Mouse (Mus musculus): Measurements from ENCODE around the gene Rasal2.

Rasal2 gene

DNA sequence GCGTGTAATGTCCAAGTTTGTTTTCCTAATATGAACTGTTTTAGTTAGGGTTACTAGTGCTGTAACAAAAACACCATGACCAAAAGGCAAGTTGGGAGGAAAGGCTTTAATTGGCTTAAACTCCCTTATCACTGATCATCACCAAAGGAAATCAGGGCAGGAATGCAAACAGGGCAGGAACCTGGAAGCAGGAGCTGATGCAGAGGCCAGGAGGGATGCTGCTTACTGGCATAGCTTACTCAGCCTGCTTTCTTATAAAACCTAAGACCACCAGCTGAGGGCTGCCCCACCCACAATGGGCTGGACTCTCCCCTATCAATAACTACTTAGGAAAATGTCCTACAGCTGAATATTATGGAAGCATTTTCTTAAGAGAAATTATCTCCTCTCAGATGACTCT is 65.7 kb downstream of the Rasal2 start:
- DNase-seq (ENCODE audit: extremely low read depth, insufficient read length, low spot score): no peak

DNA sequence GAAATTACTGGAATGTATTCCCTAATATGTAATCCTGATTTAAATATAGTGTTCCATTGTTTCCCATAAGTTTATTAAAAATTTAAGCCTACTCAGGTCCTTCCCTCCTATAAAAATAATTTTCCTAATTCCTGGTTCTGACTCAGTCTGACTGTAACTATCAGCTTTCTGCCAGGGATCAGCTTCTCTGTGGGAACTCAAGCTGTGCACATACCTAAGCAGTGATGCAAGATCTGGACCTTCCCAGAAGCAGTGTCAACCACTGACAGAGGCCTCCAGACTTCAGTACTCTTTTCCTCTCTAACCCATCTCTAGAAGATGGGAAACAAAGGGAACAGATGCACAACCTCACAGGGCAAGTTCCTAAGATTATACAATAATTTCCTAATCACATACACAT is 68.9 kb downstream of the Rasal2 start:
- peak; percentile 60 for DNase-seq (ENCODE audit: extremely low read depth, insufficient read length, low spot score)

DNA sequence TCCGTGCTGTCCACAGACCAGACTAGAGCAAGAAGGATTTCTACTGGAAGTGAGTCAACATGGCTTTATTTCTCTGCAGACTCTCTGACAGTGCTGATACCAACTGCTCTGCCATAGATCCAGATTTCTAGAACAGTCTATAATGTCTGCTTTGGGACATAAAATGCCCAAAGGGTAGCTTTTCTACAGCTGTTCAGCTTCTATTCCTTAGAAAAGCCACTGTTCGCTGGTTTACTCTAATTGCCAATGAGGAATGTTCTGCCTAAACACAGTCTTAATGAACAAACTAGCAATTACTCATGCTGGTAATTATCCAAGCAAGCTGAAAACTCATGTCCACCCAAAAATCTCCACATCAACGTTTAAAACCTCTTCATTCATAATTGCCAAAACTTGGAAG is 77.6 kb downstream of the Rasal2 start:
- no peak for DNase-seq (ENCODE audit: extremely low read depth, insufficient read length, low spot score)

DNA sequence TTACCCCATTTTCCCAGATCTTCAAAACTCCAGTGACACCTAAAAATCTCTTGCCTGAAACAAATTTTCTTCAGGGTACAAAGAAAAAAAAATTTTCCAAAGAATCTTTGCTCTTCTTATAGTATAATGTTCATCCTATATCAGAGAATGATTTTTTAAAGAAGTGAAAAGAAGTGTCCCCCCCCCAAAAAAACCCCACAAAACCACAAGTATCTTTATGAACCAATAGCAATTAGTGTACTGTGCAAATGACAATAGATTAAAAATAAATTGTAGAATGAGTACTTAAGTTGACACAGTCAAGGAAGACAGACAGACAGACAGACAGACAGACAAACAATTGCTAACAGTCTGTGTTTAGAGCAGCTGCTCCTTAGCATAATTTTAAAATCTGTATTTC is 84.3 kb downstream of the Rasal2 start:
- no peak for DNase-seq (ENCODE audit: extremely low read depth, insufficient read length, low spot score)

DNA sequence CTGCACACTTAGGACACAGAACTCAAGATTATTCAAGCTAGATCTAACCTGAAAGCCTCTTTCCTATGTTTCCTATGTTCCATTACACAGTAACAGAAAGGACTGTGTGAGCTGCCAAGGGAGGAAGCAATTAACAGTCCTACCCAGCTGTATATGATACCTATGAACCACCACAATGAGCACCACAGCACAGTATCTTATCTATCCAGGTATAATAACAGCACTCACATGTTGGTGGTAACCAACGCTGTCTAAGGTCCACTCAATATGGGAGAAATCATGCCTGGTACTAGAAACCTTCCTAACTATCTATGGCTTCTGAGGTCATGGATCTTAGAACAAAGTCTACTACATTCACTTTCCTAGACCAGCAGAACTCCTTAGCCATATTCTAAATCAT is 89.3 kb downstream of the Rasal2 start:
- DNase-seq (ENCODE audit: extremely low read depth, insufficient read length, low spot score): no peak

DNA sequence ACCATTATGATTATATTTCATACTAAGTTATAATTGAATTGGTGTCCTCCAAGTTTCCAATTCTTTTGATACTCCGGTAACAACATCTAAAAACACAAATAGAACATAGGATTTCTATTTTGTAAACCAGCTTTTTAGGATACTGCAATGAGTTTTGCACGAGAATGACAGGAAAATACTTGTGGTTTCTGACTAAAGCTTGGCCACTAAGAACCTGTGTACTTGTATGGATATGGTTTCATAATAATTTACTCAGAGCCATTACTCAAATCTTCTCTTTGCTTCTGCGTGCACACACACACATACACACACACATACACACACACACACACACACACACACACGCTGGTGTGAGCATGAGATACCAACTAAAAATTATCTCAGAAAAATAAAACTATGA is 93.5 kb downstream of the Rasal2 start:
- peak; percentile 39 for DNase-seq (ENCODE audit: extremely low read depth, insufficient read length, low spot score)

DNA sequence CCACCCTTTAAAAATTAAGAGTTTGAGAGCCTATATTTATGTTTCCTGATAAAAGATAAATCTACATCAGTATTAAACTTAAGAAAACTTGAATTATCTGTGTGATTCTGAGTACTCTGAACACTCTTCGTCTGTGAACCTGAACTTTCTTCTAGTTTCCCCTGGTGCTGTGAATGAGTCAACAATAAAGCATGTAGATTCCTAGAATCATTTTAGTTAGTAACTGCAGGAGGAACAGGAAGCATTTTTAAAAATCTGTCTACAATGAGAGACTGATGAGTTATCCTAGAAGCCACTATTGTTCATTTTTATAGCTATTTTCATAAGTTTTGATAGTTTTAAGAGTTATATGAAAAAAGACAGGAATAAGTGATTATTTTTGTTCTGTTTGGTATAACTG is 111.1 kb downstream of the Rasal2 start:
- peak; percentile 13 for DNase-seq (ENCODE audit: extremely low read depth, insufficient read length, low spot score)

DNA sequence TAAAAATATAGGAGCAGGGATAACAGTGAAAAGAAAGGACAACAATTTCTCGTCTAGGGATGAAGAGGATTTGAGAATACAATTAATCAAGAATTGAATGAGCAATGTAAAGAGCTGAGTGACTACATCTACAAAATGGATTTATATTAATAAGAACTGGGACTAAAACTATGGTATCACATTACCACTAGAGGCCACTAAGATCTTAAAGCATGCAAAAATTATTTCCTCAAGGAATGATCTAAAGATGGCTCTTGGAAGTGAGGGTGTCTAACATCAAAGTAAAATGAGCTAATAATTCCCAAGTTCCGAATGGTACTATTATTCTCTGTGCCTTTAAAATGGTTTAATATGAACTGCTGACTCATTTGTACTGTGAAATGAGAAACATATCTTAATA is 112.8 kb downstream of the Rasal2 start:
- DNase-seq (ENCODE audit: extremely low read depth, insufficient read length, low spot score): no peak

DNA sequence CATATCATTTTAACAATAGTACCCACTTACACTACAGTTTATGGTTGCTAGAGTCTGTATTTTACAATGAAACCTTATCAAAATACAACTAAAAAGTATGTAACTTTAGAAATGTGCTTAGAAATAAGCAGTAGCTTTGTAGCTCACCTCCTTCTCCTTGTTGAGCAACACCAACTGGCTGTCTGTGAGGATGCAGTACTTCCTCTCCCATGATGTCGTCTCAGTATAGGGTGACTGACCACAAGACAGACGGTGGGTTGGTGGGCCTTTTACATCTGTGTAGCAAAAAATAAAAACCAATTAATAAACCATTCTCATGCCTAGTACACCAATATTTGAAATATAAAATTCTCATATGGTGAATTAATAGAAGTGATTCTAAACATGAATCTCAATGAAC is 113.4 kb downstream of the Rasal2 start:
- DNase-seq (ENCODE audit: extremely low read depth, insufficient read length, low spot score): no peak

DNA sequence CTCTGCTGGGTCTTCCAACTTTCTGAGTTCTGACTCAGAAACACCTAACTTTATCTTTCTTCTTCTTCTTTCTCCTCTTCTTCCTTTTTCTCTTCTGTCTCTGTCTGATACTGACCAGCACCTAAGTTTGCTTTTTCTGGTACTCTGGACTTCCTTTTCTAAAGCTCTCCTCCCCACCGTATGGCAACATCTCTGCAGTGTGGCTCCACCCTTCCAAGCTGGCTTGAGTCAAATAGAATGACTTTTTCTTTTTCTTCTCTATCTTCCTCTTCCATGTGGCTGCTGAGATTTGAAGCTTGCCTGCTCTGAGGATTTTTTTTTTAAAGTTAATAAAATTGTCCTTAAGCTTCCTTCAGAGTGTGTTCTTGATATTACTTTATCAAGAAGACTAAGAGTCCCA is 115.3 kb downstream of the Rasal2 start:
- DNase-seq (ENCODE audit: extremely low read depth, insufficient read length, low spot score): no peak

DNA sequence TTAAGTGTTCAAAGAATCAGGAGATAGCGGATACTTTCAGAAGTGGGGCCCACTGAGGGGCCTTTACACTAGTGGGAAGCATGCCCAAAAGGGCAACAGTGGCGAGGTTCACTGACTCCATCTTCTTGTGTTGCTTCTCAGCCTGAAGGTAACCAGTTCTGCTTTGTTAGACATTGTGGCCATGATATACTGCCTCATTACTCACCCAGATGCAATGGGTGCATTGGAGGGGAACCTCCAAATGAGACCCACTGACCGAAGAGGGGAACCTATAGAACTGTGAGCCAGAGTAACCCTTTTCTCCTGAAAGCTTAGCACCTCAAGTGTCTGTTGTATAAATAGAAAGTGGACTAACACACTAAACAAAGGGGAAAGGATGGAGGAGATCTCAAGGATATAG is 116.5 kb downstream of the Rasal2 start:
- no peak for DNase-seq (ENCODE audit: extremely low read depth, insufficient read length, low spot score)

DNA sequence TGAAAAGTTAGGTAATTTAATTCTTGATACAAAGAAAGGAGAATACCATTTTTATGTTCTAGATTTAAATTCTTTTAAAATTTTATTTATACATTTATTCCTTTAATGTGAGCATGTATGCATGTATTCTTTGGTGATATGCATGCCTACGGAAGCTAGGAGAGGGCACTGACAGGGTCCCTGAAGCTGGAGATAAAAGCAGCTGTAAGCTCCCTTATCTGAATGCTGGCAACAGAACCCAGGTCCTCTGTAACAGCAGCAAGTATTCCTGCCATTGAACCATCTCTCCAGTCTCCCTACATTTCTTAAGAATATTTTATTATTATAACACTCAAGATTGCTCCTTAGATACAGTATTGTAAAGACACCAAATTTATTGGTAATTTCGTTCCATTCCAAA is 122.2 kb downstream of the Rasal2 start:
- DNase-seq (ENCODE audit: extremely low read depth, insufficient read length, low spot score): no peak

DNA sequence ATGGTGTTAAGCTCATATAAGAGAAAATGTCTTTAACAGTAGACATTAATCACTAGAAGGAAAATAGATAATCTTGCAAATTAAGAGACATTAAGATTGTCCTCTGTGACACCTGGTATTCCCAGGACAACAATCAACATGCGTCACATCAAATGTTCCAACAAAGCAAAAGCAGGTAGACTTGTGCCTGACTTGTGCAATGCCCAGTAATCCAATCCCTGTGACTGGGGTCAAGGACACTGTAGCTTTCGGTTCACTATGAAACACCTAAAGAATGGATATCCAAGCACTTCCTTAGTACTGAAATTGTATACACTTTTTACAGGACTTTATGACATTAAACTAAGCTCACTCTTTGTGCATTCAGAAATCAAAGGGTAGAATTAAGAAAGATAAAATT is 123.1 kb downstream of the Rasal2 start:
- DNase-seq (ENCODE audit: extremely low read depth, insufficient read length, low spot score): no peak

DNA sequence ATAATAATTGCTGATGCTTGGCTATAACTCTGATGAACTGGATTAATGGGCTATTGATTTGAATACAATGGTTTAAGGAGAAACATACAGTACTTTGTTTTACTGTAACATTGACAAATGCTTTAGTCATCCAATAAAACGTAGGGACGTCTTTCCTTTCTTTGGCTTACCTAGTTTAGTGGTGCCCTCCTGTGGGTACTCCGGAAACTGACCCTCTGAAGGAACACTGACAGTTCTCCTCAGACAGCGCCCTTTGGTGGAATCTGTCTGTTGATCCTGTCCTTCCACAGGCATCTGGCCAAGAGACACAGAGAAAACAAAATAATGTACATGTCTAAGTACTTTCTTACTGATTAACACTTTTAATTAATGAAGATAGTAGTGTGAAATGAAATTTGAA is 125.8 kb downstream of the Rasal2 start:
- DNase-seq (ENCODE audit: extremely low read depth, insufficient read length, low spot score): no peak

DNA sequence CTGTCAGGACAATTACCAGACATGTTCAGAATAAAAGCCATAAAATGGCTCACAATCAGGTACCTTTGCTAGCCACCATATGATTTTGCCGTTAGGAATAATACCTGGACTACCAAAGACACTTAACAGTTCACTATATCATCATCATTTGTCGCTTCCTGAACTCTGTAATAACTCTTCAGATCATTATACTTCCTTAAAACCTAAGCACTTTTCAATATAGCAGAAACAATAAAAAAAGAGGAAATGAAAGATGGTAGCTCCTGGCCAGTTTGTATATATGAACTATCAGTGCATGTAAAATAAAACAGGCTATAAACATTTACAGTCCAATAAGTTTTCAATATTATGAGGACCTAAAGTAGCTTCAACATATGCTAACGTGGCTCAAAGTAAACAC is 127.0 kb downstream of the Rasal2 start:
- no peak for DNase-seq (ENCODE audit: extremely low read depth, insufficient read length, low spot score)

DNA sequence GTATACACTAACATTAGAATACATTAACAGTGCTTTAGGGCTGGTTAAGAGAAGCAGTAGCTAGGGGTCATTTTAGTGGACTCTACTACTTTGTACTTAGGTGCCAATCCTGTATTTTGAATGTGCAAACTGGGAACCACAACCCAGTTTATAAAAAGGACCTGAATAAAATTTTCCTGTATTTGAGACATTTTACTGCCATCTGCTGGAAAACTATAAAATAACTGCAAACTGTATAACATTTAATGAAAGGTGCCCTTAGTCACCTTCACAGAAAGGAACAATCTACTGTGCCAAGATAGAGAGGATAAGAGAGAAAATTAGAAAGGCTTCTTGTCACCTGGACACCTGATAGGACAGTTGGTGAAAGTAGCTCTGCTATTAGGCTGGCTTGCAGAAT is 131.6 kb downstream of the Rasal2 start:
- no peak for DNase-seq (ENCODE audit: extremely low read depth, insufficient read length, low spot score)

DNA sequence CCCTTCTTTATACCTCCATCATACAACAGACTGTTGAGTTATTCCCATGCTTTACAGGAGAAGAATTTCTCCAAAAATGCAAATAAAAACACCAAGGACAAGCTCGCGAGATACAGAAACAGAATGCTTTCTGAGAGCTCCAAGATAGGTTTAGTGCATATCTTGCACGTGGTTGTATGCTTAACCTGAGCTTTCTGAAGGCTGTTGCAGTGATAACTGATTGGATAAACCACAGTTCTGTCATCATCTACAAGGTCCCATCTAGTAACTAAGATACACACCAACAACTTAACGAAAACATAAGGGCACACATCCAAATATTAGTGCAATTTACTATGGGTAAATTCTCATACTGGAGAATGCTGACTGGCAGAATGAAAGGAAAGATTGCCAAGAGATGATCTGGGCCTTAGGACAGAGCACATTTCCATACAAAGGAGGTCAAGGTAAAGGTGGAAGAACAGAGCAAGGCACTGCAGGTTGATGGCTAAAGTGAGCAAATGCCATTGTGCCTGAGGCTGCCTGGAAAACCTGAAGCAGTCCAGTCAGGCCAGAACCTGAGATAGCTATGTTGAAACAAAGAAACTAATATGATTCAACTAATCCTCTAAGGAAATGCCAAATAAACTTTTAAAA is 136.6 kb downstream of the Rasal2 start:
- DNase-seq (ENCODE audit: extremely low read depth, insufficient read length, low spot score): no peak

DNA sequence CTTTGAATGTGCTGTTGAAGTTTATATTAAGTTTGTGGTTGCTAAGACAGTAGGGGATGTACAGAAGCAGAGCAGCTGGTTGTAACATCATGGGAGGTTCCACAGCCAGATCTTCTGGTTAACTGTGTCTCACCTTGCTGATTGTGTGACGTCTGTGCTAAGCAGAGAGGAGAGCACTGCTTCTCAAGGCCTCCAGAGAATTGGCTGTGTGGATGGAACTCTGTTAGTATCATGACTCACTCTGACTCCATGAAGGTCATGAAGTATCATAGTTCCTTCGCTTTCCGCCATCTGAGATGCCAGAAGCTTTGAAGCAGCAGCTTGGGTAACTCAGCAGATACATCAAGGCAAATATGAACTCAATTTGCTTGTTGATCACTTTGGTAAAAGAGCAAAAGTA is 144.5 kb downstream of the Rasal2 start:
- DNase-seq (ENCODE audit: extremely low read depth, insufficient read length, low spot score): no peak

DNA sequence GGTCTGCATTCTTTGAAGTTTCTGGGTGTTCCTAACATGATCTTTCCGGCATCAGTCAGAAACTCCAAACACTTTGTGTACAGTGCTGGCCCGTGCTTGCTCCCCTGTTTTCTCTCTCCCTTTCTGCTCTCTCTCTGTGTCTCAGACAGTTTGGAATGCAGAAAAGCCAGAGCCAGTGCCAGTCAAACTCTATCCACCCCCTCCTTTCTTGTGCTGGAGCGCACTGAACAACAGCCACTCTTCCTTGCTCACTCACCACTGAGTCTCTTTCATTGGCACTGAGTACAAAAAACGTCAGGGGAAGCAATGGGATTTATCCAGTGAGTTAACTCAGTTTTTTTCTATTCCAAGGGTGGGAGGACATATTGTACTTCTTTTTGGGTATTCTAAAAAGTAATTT is 155.8 kb downstream of the Rasal2 start:
- DNase-seq (ENCODE audit: extremely low read depth, insufficient read length, low spot score): peak; percentile 72

DNA sequence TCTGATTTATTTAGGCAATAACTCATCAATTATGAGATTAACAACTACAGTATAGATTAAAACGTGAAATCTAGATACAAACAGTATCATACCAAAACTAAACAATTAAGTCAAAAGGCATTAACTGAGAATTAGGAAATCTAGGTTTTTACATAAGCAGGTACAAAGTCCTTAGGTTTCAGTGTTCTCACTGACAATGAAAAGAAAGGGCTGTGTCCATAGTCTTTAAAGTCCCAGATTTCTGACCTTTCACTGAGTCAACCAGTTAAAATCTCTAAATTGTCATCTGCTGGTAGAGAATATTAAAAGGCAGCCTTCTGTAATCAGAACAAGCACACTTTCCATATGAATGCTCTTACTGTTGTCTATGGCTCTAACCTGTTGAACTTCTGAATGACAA is 156.6 kb downstream of the Rasal2 start:
- DNase-seq (ENCODE audit: extremely low read depth, insufficient read length, low spot score): no peak

DNA sequence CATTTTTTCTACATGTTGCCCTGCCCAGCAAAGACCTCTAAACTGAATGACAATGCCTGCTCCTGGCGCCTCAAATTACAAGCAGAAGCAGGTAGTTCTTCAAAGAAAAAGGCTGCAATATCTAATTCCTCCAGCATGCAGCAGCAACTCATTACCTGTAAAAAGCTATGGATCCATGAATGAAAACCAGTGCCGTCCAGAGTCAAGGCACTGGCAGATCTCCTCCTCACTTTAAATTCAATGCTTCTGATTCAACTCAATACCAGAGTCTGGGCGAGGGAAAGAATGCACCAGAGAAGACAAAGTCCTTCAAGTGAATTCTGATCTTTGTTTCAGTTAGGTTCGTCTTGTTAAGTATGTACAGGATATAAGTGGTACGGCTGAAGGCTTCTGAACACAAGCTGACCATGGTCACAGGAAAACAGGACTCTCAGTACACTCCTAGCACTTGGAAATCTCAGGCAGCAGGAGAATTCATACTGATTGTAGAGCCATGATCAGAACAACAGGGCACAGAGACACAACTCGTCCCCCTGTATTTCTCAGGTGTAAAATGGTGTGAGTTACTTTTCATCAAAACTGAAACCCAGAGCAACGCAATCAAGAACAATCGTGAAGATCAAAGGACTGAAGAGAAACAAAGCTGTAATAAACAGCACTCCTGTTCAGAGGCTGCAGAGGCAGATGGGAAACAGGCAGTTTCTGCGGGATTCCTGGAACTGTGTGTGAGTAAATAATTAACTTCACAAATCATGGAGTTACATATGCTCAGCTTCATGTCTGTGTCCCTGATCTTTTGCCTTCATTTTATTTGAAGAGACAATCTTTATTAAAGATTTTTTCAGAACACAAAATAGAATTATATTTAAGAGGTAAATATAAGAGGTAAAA is 158.6 kb downstream of the Rasal2 start:
- DNase-seq (ENCODE audit: extremely low read depth, insufficient read length, low spot score): no peak

DNA sequence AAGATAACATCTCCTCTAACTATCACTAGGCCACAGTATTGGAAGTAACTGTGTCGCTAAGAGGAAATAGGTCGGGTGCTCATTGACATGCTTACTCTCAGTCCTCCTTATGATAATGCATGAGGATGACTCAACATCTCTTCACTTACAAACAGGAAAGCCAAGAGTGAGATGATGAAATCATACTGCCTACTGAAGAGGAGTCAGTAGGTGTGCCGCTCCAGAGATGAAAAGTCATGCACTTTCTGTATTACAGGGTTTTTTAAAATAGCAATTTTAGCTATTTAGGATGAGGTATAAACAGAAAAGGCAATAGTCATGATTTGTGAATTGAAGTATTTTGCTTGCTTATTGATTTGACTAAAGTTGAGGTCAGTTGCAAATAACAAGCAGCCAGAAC is 164.3 kb downstream of the Rasal2 start:
- no peak for DNase-seq (ENCODE audit: extremely low read depth, insufficient read length, low spot score)

All from 3134 (cell line).